Mouse (Mus musculus) intestine, embryonic 16.5 days (tissue): ENCODE measurements around the gene Ciz1. TPM values are rescaled to one million over a fixed set of nuclear protein-coding genes. Genes with fewer than 3 reads are reported as not detected.

Experiments used
- ATAC-seq: fragments of 200-750 bp; cut with Nextera tagmentation; 2 replicates; pipeline ENCODE4 v1.8.0; 2017; ENCODE audit warnings: moderate TSS enrichment, moderate library complexity
- H3K27ac ChIP-seq: fragments of 300-500 bp; sonication (generic); 2 replicates; pipeline ENCODE4 v1.5.1; 2014; ENCODE audit warnings: mild to moderate bottlenecking, low read length
- H3K27me3 ChIP-seq: fragments of 300-500 bp; sonication (generic); replicated peaks from 2 replicates; pipeline ENCODE4 v1.6.1; 2014; ENCODE audit warnings: low read length, control low read depth, mixed read lengths; ENCODE audit not compliant: control insufficient read depth, insufficient read depth
- H3K36me3 ChIP-seq: fragments of 300-500 bp; sonication (generic); 2 replicates; pipeline ENCODE4 v1.6.1; 2014; ENCODE audit warnings: low read length, control low read depth; ENCODE audit not compliant: control insufficient read depth, insufficient read depth
- H3K4me1 ChIP-seq: fragments of 300-500 bp; sonication (generic); 2 replicates; pipeline ENCODE4 v1.6.1; 2014; ENCODE audit warnings: low read length, control low read depth, mixed read lengths; ENCODE audit not compliant: control insufficient read depth, insufficient read depth
- H3K4me2 ChIP-seq: fragments of 300-500 bp; sonication (generic); 2 replicates; pipeline ENCODE4 v1.6.1; 2014; ENCODE audit warnings: low read depth, low read length, control low read depth
- H3K4me3 ChIP-seq: fragments of 300-500 bp; sonication (generic); 2 replicates; pipeline ENCODE4 v1.5.1; 2014; ENCODE audit warnings: mild to moderate bottlenecking, low read length
- H3K9ac ChIP-seq: fragments of 300-500 bp; sonication (generic); 2 replicates; pipeline ENCODE4 v1.6.1; 2014; ENCODE audit warnings: low read depth, low read length
- H3K9me3 ChIP-seq: fragments of 300-500 bp; sonication (generic); 2 replicates; pipeline ENCODE4 v1.6.1; 2016; ENCODE audit warnings: low read length, control low read depth; ENCODE audit not compliant: control insufficient read depth
- WGBS: fragments of 180-500 bp; shearing (Covaris S2); extraction: QIAGEN DNeasy Blood & Tissue Kit; methylation state at CpG from one replicate; pipeline ENCODE4 v1.1.7; 2014; 5-methylcytosine and 5-hydroxymethylcytosine counted together
- microRNA-seq: library from miRNA; unstranded; fragments of <30 nt; microRNA quantifications from one replicate; pipeline ENCODE4, GENCODE M21; 2016
- polyA plus RNA-seq: library from polyadenylated mRNA; unstranded; fragments of >200 nt; fragmentation: Nextera tagmentation; extraction: Ambion mirVana; gene quantifications from 2 replicates; pipeline ENCODE4 v1.2.1, GENCODE M21; 2015

Gene Ciz1
- polyA plus RNA-seq, 1 experiment from 2014 or later, result 47.1 TPM

GRCm38 (mm10) chr2:32425568-32425967, 73.4 kb downstream of the Ciz1 start:
- Histone ChIP-seq H3K9me3 (no peaks in the 10 kb centered on the region), H3K9ac (no peak overlapping the region), H3K4me2 (no peak overlapping the region), H3K4me1 (peaks cover 73% of the 10 kb centered on the region), H3K27me3 (no peaks in the 10 kb centered on the region), H3K4me3 (no peak overlapping the region), H3K27ac (peak overlapping the region; percentile 96), H3K36me3 (no peaks in the 10 kb centered on the region)
- ATAC-seq, result no peak
- 56% methylated on average over 5 of the region's 5 CpGs for WGBS

GRCm38 (mm10) chr2:32426141-32426540, 74.0 kb downstream of the Ciz1 start:
- H3K27ac ChIP-seq, result peak overlapping the region; percentile 1; the same call in 1 of the 2 replicates
- no peak overlapping the region for H3K4me3 ChIP-seq
- no peak overlapping the region for H3K9ac ChIP-seq
- no peak overlapping the region for H3K4me2 ChIP-seq
- H3K9me3 ChIP-seq, result no peaks in the 10 kb centered on the region
- H3K4me1 ChIP-seq, result peaks cover 75% of the 10 kb centered on the region
- no peaks in the 10 kb centered on the region for H3K27me3 ChIP-seq
- no peak for ATAC-seq
- 91% methylated on average over 1 of the region's 1 CpGs for WGBS
- no peaks in the 10 kb centered on the region for H3K36me3 ChIP-seq

- 0 out of 2 replicates have a peak overlapping the region, but pooled peaks have one; percentile 17 for H3K9ac ChIP-seq
- H3K27ac ChIP-seq, result peak overlapping the region; percentile 29
- H3K4me1 ChIP-seq, result peaks cover 70% of the 10 kb centered on the region
- H3K4me2 ChIP-seq, result no peak overlapping the region
- H3K4me3 ChIP-seq, result no peak overlapping the region
- H3K9me3 ChIP-seq, result no peaks in the 10 kb centered on the region
- no peaks in the 10 kb centered on the region for H3K27me3 ChIP-seq
- ATAC-seq, result no peak
- H3K36me3 ChIP-seq, result no peaks in the 10 kb centered on the region
- 68% methylated on average over 5 of the region's 5 CpGs for WGBS
Observed at GRCm38 (mm10) chr2:32427720-32428119, 75.6 kb downstream of the Ciz1 start.

- WGBS, result 33% methylated on average over 8 of the region's 8 CpGs
- Histone ChIP-seq H3K4me2 (peak overlapping the region; percentile 33), H3K27me3 (no peaks in the 10 kb centered on the region), H3K9me3 (no peaks in the 10 kb centered on the region), H3K9ac (0 out of 2 replicates have a peak overlapping the region, but pooled peaks have one; percentile 17), H3K4me1 (peaks cover 64% of the 10 kb centered on the region), H3K36me3 (no peaks in the 10 kb centered on the region), H3K4me3 (0 out of 2 replicates have a peak overlapping the region, but pooled peaks have one; percentile 7), H3K27ac (peak overlapping the region; percentile 67)
- ATAC-seq, result peak; percentile 84
Observed at GRCm38 (mm10) chr2:32428262-32428722, 76.2 kb downstream of the Ciz1 start.

- Histone ChIP-seq H3K27ac (peak overlapping the region; percentile 67; the same call in 1 of the 2 replicates), H3K9ac (peak overlapping the region; percentile 12; the same call in 1 of the 2 replicates), H3K27me3 (no peaks in the 10 kb centered on the region), H3K4me2 (no peak overlapping the region; the same call in 1 of the 2 replicates), H3K4me3 (no peak overlapping the region), H3K4me1 (peaks cover 55% of the 10 kb centered on the region), H3K9me3 (no peaks in the 10 kb centered on the region), H3K36me3 (no peaks in the 10 kb centered on the region)
- no peak for ATAC-seq
- WGBS, result 74% methylated on average over 4 of the region's 4 CpGs
Observed at GRCm38 (mm10) chr2:32429215-32429891, 77.2 kb downstream of the Ciz1 start.

Small RNAs within 50 kb of the gene (microRNA-seq; reads per million reads assigned to microRNA genes)
- gene Gm23363 (not detected), gene Mir199b (898 reads per million, percentile 73 among the genes with 10 or more reads in this experiment)

Other genes with a start within 250 kb of the Ciz1 start
- gene Prrc2b, start 201.2 kb upstream of the Ciz1 start, polyA plus RNA-seq, result 14.4 and 16.2 TPM in 2 replicates
- 26.7 and 26.9 TPM in 2 replicates for gene Pomt1, start 115.7 kb upstream of the Ciz1 start, polyA plus RNA-seq
- 72.4 and 74.4 TPM in 2 replicates for gene Uck1, start 92.2 kb upstream of the Ciz1 start, polyA plus RNA-seq
- 21.5 and 21.6 TPM in 2 replicates for gene Golga2, start 64.9 kb upstream of the Ciz1 start, polyA plus RNA-seq
- gene Swi5, start 64.3 kb upstream of the Ciz1 start, polyA plus RNA-seq, result 342 and 377 TPM in 2 replicates
- 11.8 and 12.5 TPM in 2 replicates for gene Dnm1, start 1.0 kb downstream of the Ciz1 start, polyA plus RNA-seq
- 44.2 and 45.8 TPM in 2 replicates for gene 1110008P14Rik, start 29.6 kb downstream of the Ciz1 start, polyA plus RNA-seq
- 2.2 and 4.2 TPM in 2 replicates for gene Lcn2, start 35.9 kb downstream of the Ciz1 start, polyA plus RNA-seq
- 49.1 and 49.8 TPM in 2 replicates for gene Ptges2, start 43.6 kb downstream of the Ciz1 start, polyA plus RNA-seq
- 5.1 and 5.3 TPM in 2 replicates for gene Naif1, start 98.1 kb downstream of the Ciz1 start, polyA plus RNA-seq
- 19.3 and 19.9 TPM in 2 replicates for gene Slc25a25, start 99.1 kb downstream of the Ciz1 start, polyA plus RNA-seq
- 7.6 and 9.4 TPM in 2 replicates for gene Fam102a, start 183.0 kb downstream of the Ciz1 start, polyA plus RNA-seq
- 123 and 128 TPM in 2 replicates for gene Dpm2, start 218.5 kb downstream of the Ciz1 start, polyA plus RNA-seq
- 0.33 and 0.34 TPM in 2 replicates for gene Pip5kl1, start 222.5 kb downstream of the Ciz1 start, polyA plus RNA-seq
- gene 9430097D07Rik, start 223.4 kb downstream of the Ciz1 start, polyA plus RNA-seq, result not detected in 2 replicates
- gene St6galnac4, start 234.8 kb downstream of the Ciz1 start, polyA plus RNA-seq, result 14.7 and 16.5 TPM in 2 replicates
- 12.3 and 15.2 TPM in 2 replicates for gene St6galnac6, start 247.4 kb downstream of the Ciz1 start, polyA plus RNA-seq